Mouse (Mus musculus) heart, adult 2 months (tissue): Measurements from ENCODE around the gene Fbxo24. TPM values are rescaled to one million over a fixed set of nuclear protein-coding genes. Genes with fewer than 3 reads are reported as not detected.

Experiments used
- DNase-seq, 2 experiments: peaks; one replicate each; pipeline ENCODE4 v3.0.0; 2021
- H3K27ac ChIP-seq: fragments of 200-600 bp; 2 replicates; pipeline ENCODE4 v1.8.1; 2022
- H3K27me3 ChIP-seq: fragments of 200-500 bp; 2 replicates; pipeline ENCODE4 v1.6.1; 2012; ENCODE audit warnings: mild to moderate bottlenecking, low read length, inconsistent platforms, mixed read lengths; ENCODE audit not compliant: control insufficient read depth, insufficient read depth
- H3K36me3 ChIP-seq: fragments of 200-500 bp; 2 replicates; pipeline ENCODE4 v1.6.1; 2012; ENCODE audit warnings: low read length, inconsistent platforms; ENCODE audit not compliant: control insufficient read depth, insufficient read depth
- H3K4me1 ChIP-seq: fragments of 200-500 bp; 2 replicates; pipeline ENCODE4 v1.6.1; 2011; ENCODE audit warnings: low read length; ENCODE audit not compliant: control insufficient read depth, insufficient read depth
- H3K4me3 ChIP-seq: fragments of 200-600 bp; 2 replicates; pipeline ENCODE4 v1.8.1; 2022
- H3K79me2 ChIP-seq: fragments of 200-500 bp; replicated peaks from 2 replicates; pipeline ENCODE4 v1.6.1; 2012; ENCODE audit warnings: mild to moderate bottlenecking, inconsistent platforms, low read length, moderate library complexity, mixed read lengths; ENCODE audit not compliant: control insufficient read depth, insufficient read depth
- H3K9ac ChIP-seq: fragments of 200-500 bp; 2 replicates; pipeline ENCODE4 v1.6.1; 2012; ENCODE audit warnings: low read depth, mild to moderate bottlenecking, control low read depth, inconsistent platforms, low read length, mixed read lengths
- CTCF ChIP-seq: fragments of 200-600 bp; IDR thresholded peaks from 2 replicates; pipeline ENCODE4 v1.8.1; 2022; ENCODE audit warnings: antibody characterized with exemption, mild to moderate bottlenecking, moderate library complexity
- EP300 ChIP-seq: fragments of 200-500 bp; IDR thresholded peaks from 2 replicates; pipeline ENCODE4 v1.6.1; 2011; ENCODE audit warnings: low read depth, low read length, control low read depth; ENCODE audit not compliant: insufficient read depth
- POLR2A ChIP-seq: fragments of 200-500 bp; IDR thresholded peaks from 2 replicates; pipeline ENCODE4 v1.6.1; 2011; ENCODE audit warnings: mild to moderate bottlenecking, low read depth, low read length, control low read depth; ENCODE audit not compliant: insufficient read depth
- WGBS: fragments of 180-500 bp; shearing (Covaris S2); methylation state at CpG from one replicate; pipeline ENCODE4 v1.1.7; 2018; 5-methylcytosine and 5-hydroxymethylcytosine counted together
- intact Hi-C: fragments of 180-260 bp; cut with DNase I; formaldehyde crosslinking; loops from one replicate; pipeline ENCODE4 v1.15.1; 2025
- polyA plus RNA-seq: library from polyadenylated mRNA; depleted of rRNA; stranded (reverse); fragments of >200 nt; gene quantifications from 2 replicates; pipeline ENCODE4 v1.2.3, GENCODE M21; 2012
- total RNA-seq, 2 experiments: library from RNA; stranded (reverse); gene quantifications; 2 replicates each; pipeline ENCODE4 v1.2.3; 2021

Fbxo24 gene
- total and polyA plus RNA-seq, 3 experiments, result 0.13 to 0.35 (median 0.34) TPM

GRCm38 (mm10) chr5:137607860-137608653 lies 20.7 kb downstream of the Fbxo24 start:
- no peak overlapping the region for H3K4me3 ChIP-seq
- no peaks in the 10 kb centered on the region for H3K27me3 ChIP-seq
- H3K4me1 ChIP-seq, result peaks cover 10% of the 10 kb centered on the region
- 61% methylated on average over 26 of the region's 26 CpGs for WGBS
- H3K27ac ChIP-seq, result no peak overlapping the region
- no peaks in the 10 kb centered on the region for H3K79me2 ChIP-seq
- H3K9ac ChIP-seq, result no peak overlapping the region
- intact Hi-C loops, result no loop called here
- TF ChIP-seq CTCF (no peak), POLR2A (no peak), EP300 (no peak)
- H3K36me3 ChIP-seq, result no peaks in the 10 kb centered on the region
- DNase-seq, result no peak

GRCm38 (mm10) chr5:137601365-137601729 lies 27.5 kb downstream of the Fbxo24 start:
- no peaks in the 10 kb centered on the region for H3K36me3 ChIP-seq
- no peak for TF ChIP-seq EP300
- no peak for TF ChIP-seq POLR2A
- TF ChIP-seq CTCF, result no peak
- peak overlapping the region; percentile 60 for H3K4me3 ChIP-seq
- intact Hi-C loops, result loop anchor here (1.0 to 5.0 kb wide), 2 partner anchors 27 to 51 kb away; no protein-coding TSS in a partner anchor
- H3K79me2 ChIP-seq, result no peaks in the 10 kb centered on the region; the same call in 1 of the 2 replicates
- WGBS, result under 1% methylated on average over 22 of the region's 22 CpGs
- DNase-seq, result peak; percentile 45 to 47
- peak overlapping the region; percentile 99 for H3K27ac ChIP-seq
- H3K27me3 ChIP-seq, result no peaks in the 10 kb centered on the region
- peak overlapping the region; percentile 72 for H3K9ac ChIP-seq
- H3K4me1 ChIP-seq, result peaks cover 9% of the 10 kb centered on the region

GRCm38 (mm10) chr5:137600619-137601364 lies 28.0 kb downstream of the Fbxo24 start, which contains the start of gene Mospd3:
Mospd3 (minus strand) TSS chr5:137601058.
- under 1% methylated on average over 41 of the region's 41 CpGs for WGBS
- H3K27ac ChIP-seq, result peak within 1 kb of the TSS; percentile 99
- DNase-seq, result peak; percentile 97
- intact Hi-C loops, result loop anchor here (1.0 to 5.0 kb wide), 2 partner anchors 28 to 52 kb away; no protein-coding TSS in a partner anchor
- peak within 1 kb of the TSS; percentile 60 for H3K4me3 ChIP-seq
- no peaks in the 10 kb centered on the region; the same call in 1 of the 2 replicates for H3K79me2 ChIP-seq
- peaks cover 9% of the 10 kb centered on the region for H3K4me1 ChIP-seq
- TF ChIP-seq EP300 (peak; percentile 28; the same call in 1 of the 2 replicates), POLR2A (peak; percentile 95), CTCF (no peak)
- H3K9ac ChIP-seq, result peak within 1 kb of the TSS; percentile 83
- H3K36me3 ChIP-seq, result no peaks in the 10 kb centered on the region
- no peaks in the 10 kb centered on the region for H3K27me3 ChIP-seq

GRCm38 (mm10) chr5:137600281-137600618 lies 28.6 kb downstream of the Fbxo24 start:
- 1% methylated on average over 19 of the region's 19 CpGs for WGBS
- intact Hi-C loops, result loop anchor here (5.0 kb wide), 1 partner anchor 52 kb away; no protein-coding TSS in a partner anchor
- peak overlapping the region; percentile 60 for H3K4me3 ChIP-seq
- DNase-seq, result no peak
- no peaks in the 10 kb centered on the region for H3K27me3 ChIP-seq
- H3K79me2 ChIP-seq, result no peaks in the 10 kb centered on the region; the same call in 1 of the 2 replicates
- H3K9ac ChIP-seq, result peak overlapping the region; percentile 82
- no peak for TF ChIP-seq POLR2A
- TF ChIP-seq EP300, result no peak
- no peak for TF ChIP-seq CTCF
- peaks cover 9% of the 10 kb centered on the region for H3K4me1 ChIP-seq
- H3K36me3 ChIP-seq, result no peaks in the 10 kb centered on the region
- peak overlapping the region; percentile 99 for H3K27ac ChIP-seq

GRCm38 (mm10) chr5:137599600-137599999 lies 29.2 kb downstream of the Fbxo24 start:
- Histone ChIP-seq H3K27me3 (no peaks in the 10 kb centered on the region), H3K4me3 (peak overlapping the region; percentile 60), H3K36me3 (no peaks in the 10 kb centered on the region), H3K9ac (peak overlapping the region; percentile 82), H3K4me1 (peaks cover 9% of the 10 kb centered on the region), H3K79me2 (no peaks in the 10 kb centered on the region; the same call in 1 of the 2 replicates), H3K27ac (peak overlapping the region; percentile 99; the same call in 1 of the 2 replicates)
- TF ChIP-seq EP300, result no peak
- no peak for TF ChIP-seq CTCF
- no peak for TF ChIP-seq POLR2A
- intact Hi-C loops, result no loop called here
- WGBS, result 42% methylated on average over 9 of the region's 9 CpGs
- no peak for DNase-seq
